Mouse (Mus musculus): ENCODE measurements at regions not wholly inside any gene's neighbourhood (a gene's known extent, or its start where the extent isn't known, plus 50 kb on each side); places are given as distances from the start of the nearest gene placed in this dataset.

GRCm38 (mm10) chr3:19458386-19458785 is 170.1 kb downstream of the 1700064H15Rik start:
- Histone ChIP-seq H3K27me3 (replicated peaks; ENCODE audit: control insufficient read depth, insufficient read depth, low read length) (no peaks in the 10 kb centered on the region), H3K27ac (ENCODE audit: low read length) (no peak overlapping the region), H3K4me1 (ENCODE audit: control insufficient read depth, insufficient read depth, low read length) (no peaks in the 10 kb centered on the region), H3K4me2 (ENCODE audit: low read depth, low read length) (no peak overlapping the region), H3K36me3 (ENCODE audit: control insufficient read depth, insufficient read depth, low read length) (no peaks in the 10 kb centered on the region), H3K9ac (ENCODE audit: low read depth, low read length) (no peak overlapping the region), H3K9me3 (ENCODE audit: control insufficient read depth, low read length) (no peaks in the 10 kb centered on the region), H3K4me3 (ENCODE audit: low read length) (no peak overlapping the region)
- ATAC-seq, result no peak
- 87% methylated on average over 8 of the region's 8 CpGs for WGBS

- H3K4me3 ChIP-seq (ENCODE audit: low read length), result no peak overlapping the region
- H3K9me3 ChIP-seq (ENCODE audit: control insufficient read depth, low read length), result no peaks in the 10 kb centered on the region
- no peaks in the 10 kb centered on the region for H3K27me3 ChIP-seq (replicated peaks; ENCODE audit: control insufficient read depth, insufficient read depth, low read length)
- H3K4me2 ChIP-seq (ENCODE audit: low read depth, low read length), result no peak overlapping the region
- WGBS, result 85% methylated on average over 2 of the region's 2 CpGs
- ATAC-seq, result no peak
- no peaks in the 10 kb centered on the region for H3K4me1 ChIP-seq (ENCODE audit: control insufficient read depth, insufficient read depth, low read length)
- H3K36me3 ChIP-seq (ENCODE audit: control insufficient read depth, insufficient read depth, low read length), result no peaks in the 10 kb centered on the region
- H3K9ac ChIP-seq (ENCODE audit: low read depth, low read length), result no peak overlapping the region
- no peak overlapping the region for H3K27ac ChIP-seq (ENCODE audit: low read length)
Measured at GRCm38 (mm10) chr3:19457431-19457830, 171.0 kb downstream of the 1700064H15Rik start.

GRCm38 (mm10) chr3:19455838-19456448 is 172.5 kb downstream of the 1700064H15Rik start:
- WGBS, result 78% methylated on average over 4 of the region's 4 CpGs
- Histone ChIP-seq H3K4me3 (ENCODE audit: low read length) (no peak overlapping the region), H3K36me3 (ENCODE audit: control insufficient read depth, insufficient read depth, low read length) (no peaks in the 10 kb centered on the region), H3K4me1 (ENCODE audit: control insufficient read depth, insufficient read depth, low read length) (no peaks in the 10 kb centered on the region), H3K9ac (ENCODE audit: low read depth, low read length) (no peak overlapping the region), H3K27ac (ENCODE audit: low read length) (no peak overlapping the region), H3K27me3 (replicated peaks; ENCODE audit: control insufficient read depth, insufficient read depth, low read length) (no peaks in the 10 kb centered on the region), H3K4me2 (ENCODE audit: low read depth, low read length) (no peak overlapping the region), H3K9me3 (ENCODE audit: control insufficient read depth, low read length) (no peaks in the 10 kb centered on the region)
- ATAC-seq, result no peak

GRCm38 (mm10) chr3:19451022-19451421 is 177.5 kb downstream of the 1700064H15Rik start:
- WGBS, result 31% methylated on average over 3 of the region's 3 CpGs
- H3K36me3 ChIP-seq (ENCODE audit: control insufficient read depth, insufficient read depth, low read length), result no peaks in the 10 kb centered on the region
- H3K4me3 ChIP-seq (ENCODE audit: low read length), result no peak overlapping the region
- no peaks in the 10 kb centered on the region for H3K9me3 ChIP-seq (ENCODE audit: control insufficient read depth, low read length)
- no peak overlapping the region for H3K9ac ChIP-seq (ENCODE audit: low read depth, low read length)
- H3K4me1 ChIP-seq (ENCODE audit: control insufficient read depth, insufficient read depth, low read length), result no peaks in the 10 kb centered on the region
- no peak overlapping the region for H3K4me2 ChIP-seq (ENCODE audit: low read depth, low read length)
- ATAC-seq, result peak; percentile 67
- H3K27me3 ChIP-seq (replicated peaks; ENCODE audit: control insufficient read depth, insufficient read depth, low read length), result no peaks in the 10 kb centered on the region
- no peak overlapping the region for H3K27ac ChIP-seq (ENCODE audit: low read length)

GRCm38 (mm10) chr3:19448931-19449330 is 179.5 kb downstream of the 1700064H15Rik start:
- Histone ChIP-seq H3K9ac (ENCODE audit: low read depth, low read length) (no peak overlapping the region), H3K4me3 (ENCODE audit: low read length) (no peak overlapping the region), H3K27ac (ENCODE audit: low read length) (no peak overlapping the region), H3K27me3 (replicated peaks; ENCODE audit: control insufficient read depth, insufficient read depth, low read length) (no peaks in the 10 kb centered on the region), H3K36me3 (ENCODE audit: control insufficient read depth, insufficient read depth, low read length) (no peaks in the 10 kb centered on the region), H3K4me2 (ENCODE audit: low read depth, low read length) (no peak overlapping the region), H3K9me3 (ENCODE audit: control insufficient read depth, low read length) (no peaks in the 10 kb centered on the region), H3K4me1 (ENCODE audit: control insufficient read depth, insufficient read depth, low read length) (no peaks in the 10 kb centered on the region)
- 77% methylated on average over 3 of the region's 3 CpGs for WGBS
- no peak for ATAC-seq

GRCm38 (mm10) chr3:19448192-19448591 is 180.3 kb downstream of the 1700064H15Rik start:
- no peak overlapping the region for H3K27ac ChIP-seq (ENCODE audit: low read length)
- H3K27me3 ChIP-seq (replicated peaks; ENCODE audit: control insufficient read depth, insufficient read depth, low read length), result no peaks in the 10 kb centered on the region
- no peaks in the 10 kb centered on the region for H3K36me3 ChIP-seq (ENCODE audit: control insufficient read depth, insufficient read depth, low read length)
- H3K9ac ChIP-seq (ENCODE audit: low read depth, low read length), result no peak overlapping the region
- H3K4me1 ChIP-seq (ENCODE audit: control insufficient read depth, insufficient read depth, low read length), result no peaks in the 10 kb centered on the region
- H3K9me3 ChIP-seq (ENCODE audit: control insufficient read depth, low read length), result no peaks in the 10 kb centered on the region
- no peak overlapping the region for H3K4me3 ChIP-seq (ENCODE audit: low read length)
- peak; percentile 66 for ATAC-seq
- no peak overlapping the region for H3K4me2 ChIP-seq (ENCODE audit: low read depth, low read length)
- 74% methylated on average over 2 of the region's 2 CpGs for WGBS

GRCm38 (mm10) chr3:19447733-19448132 is 180.7 kb downstream of the 1700064H15Rik start:
- no peaks in the 10 kb centered on the region for H3K27me3 ChIP-seq (replicated peaks; ENCODE audit: control insufficient read depth, insufficient read depth, low read length)
- no peak overlapping the region for H3K4me2 ChIP-seq (ENCODE audit: low read depth, low read length)
- H3K9ac ChIP-seq (ENCODE audit: low read depth, low read length), result no peak overlapping the region
- H3K27ac ChIP-seq (ENCODE audit: low read length), result no peak overlapping the region
- H3K36me3 ChIP-seq (ENCODE audit: control insufficient read depth, insufficient read depth, low read length), result no peaks in the 10 kb centered on the region
- WGBS, result 43% methylated on average over 1 of the region's 1 CpGs
- H3K9me3 ChIP-seq (ENCODE audit: control insufficient read depth, low read length), result no peaks in the 10 kb centered on the region
- peak; percentile 93 for ATAC-seq
- H3K4me3 ChIP-seq (ENCODE audit: low read length), result no peak overlapping the region
- H3K4me1 ChIP-seq (ENCODE audit: control insufficient read depth, insufficient read depth, low read length), result no peaks in the 10 kb centered on the region

- no peaks in the 10 kb centered on the region for H3K27me3 ChIP-seq (replicated peaks; ENCODE audit: control insufficient read depth, insufficient read depth, low read length)
- ATAC-seq, result no peak
Measured at GRCm38 (mm10) chr3:19444914-19445313, 183.6 kb downstream of the 1700064H15Rik start.

GRCm38 (mm10) chr3:19441827-19442226 is 186.7 kb downstream of the 1700064H15Rik start:
- Histone ChIP-seq H3K27ac (ENCODE audit: low read length) (no peak overlapping the region), H3K4me2 (ENCODE audit: low read depth, low read length) (no peak overlapping the region), H3K4me1 (ENCODE audit: control insufficient read depth, insufficient read depth, low read length) (no peaks in the 10 kb centered on the region), H3K36me3 (ENCODE audit: control insufficient read depth, insufficient read depth, low read length) (no peaks in the 10 kb centered on the region), H3K27me3 (replicated peaks; ENCODE audit: control insufficient read depth, insufficient read depth, low read length) (no peaks in the 10 kb centered on the region), H3K9ac (ENCODE audit: low read depth, low read length) (no peak overlapping the region), H3K9me3 (ENCODE audit: control insufficient read depth, low read length) (no peaks in the 10 kb centered on the region), H3K4me3 (ENCODE audit: low read length) (no peak overlapping the region)
- 52% methylated on average over 1 of the region's 1 CpGs for WGBS
- no peak for ATAC-seq

More at GRCm38 (mm10) chr3:19444914-19445313, 183.6 kb downstream of the 1700064H15Rik start:
- Histone ChIP-seq H3K36me3 (ENCODE audit: control insufficient read depth, insufficient read depth, low read length) (no peaks in the 10 kb centered on the region), H3K9me3 (ENCODE audit: control insufficient read depth, low read length) (no peaks in the 10 kb centered on the region), H3K4me2 (ENCODE audit: low read depth, low read length) (no peak overlapping the region), H3K4me3 (ENCODE audit: low read length) (no peak overlapping the region), H3K4me1 (ENCODE audit: control insufficient read depth, insufficient read depth, low read length) (no peaks in the 10 kb centered on the region), H3K9ac (ENCODE audit: low read depth, low read length) (no peak overlapping the region), H3K27ac (ENCODE audit: low read length) (no peak overlapping the region)
- 55% methylated on average over 2 of the region's 2 CpGs for WGBS

GRCm38 (mm10) chr3:19430159-19430558 is 198.3 kb downstream of the 1700064H15Rik start:
- no peak overlapping the region for H3K9ac ChIP-seq (ENCODE audit: low read depth, low read length)
- H3K4me2 ChIP-seq (ENCODE audit: low read depth, low read length), result no peak overlapping the region
- no peaks in the 10 kb centered on the region for H3K4me1 ChIP-seq (ENCODE audit: control insufficient read depth, insufficient read depth, low read length)
- H3K9me3 ChIP-seq (ENCODE audit: control insufficient read depth, low read length), result no peaks in the 10 kb centered on the region
- H3K27me3 ChIP-seq (replicated peaks; ENCODE audit: control insufficient read depth, insufficient read depth, low read length), result no peaks in the 10 kb centered on the region
- H3K4me3 ChIP-seq (ENCODE audit: low read length), result no peak overlapping the region
- 77% methylated on average over 4 of the region's 4 CpGs for WGBS
- no peak for ATAC-seq
- H3K27ac ChIP-seq (ENCODE audit: low read length), result no peak overlapping the region
- H3K36me3 ChIP-seq (ENCODE audit: control insufficient read depth, insufficient read depth, low read length), result no peaks in the 10 kb centered on the region
